Mouse (Mus musculus) monocyte, adult 2 months (primary cell): Measurements from ENCODE around the gene Gm5148.

ENCODE experiments used
- DNase-seq, 2 experiments: peaks; one replicate each; pipeline ENCODE4 v3.0.0; 2022; ENCODE audit warnings: low spot score in 2 of 2, low read depth in 1 of 2

Gene Gm5148

DNA sequence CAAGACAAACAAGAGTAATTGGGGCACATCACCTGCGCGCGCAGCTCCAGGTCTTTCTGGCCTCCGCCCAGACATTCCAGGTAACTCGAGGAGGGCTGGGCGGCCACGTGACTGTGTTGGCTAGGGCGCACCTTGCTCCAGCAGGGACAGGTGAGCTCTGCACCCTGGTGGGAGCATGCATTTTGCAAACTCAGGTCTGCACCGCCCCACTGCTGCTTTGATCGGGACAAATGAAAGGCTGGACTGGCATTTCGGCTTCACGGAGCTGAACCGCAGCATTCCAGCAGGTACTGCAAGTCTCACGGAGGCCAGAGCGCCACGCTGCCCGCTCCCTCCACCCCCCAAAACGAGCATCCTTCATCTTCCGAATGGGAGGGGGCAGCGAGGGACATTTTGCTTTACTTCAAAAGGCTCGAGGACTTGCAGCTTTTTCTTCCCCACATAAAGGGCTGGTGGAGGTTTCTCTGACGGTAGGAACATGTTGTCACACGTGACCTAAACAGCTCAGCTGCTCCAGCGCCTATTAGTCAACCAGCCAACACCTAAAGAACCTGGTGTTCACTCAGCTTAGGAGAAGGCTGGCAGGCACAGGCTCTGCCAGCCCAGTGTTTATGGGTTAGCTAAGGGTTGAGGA lies at the start of gene Gm5148:
Gene Gm5148, minus strand, starts transcription at position 320 of the 634 bp plus-strand sequence.
- no peak for DNase-seq

DNA sequence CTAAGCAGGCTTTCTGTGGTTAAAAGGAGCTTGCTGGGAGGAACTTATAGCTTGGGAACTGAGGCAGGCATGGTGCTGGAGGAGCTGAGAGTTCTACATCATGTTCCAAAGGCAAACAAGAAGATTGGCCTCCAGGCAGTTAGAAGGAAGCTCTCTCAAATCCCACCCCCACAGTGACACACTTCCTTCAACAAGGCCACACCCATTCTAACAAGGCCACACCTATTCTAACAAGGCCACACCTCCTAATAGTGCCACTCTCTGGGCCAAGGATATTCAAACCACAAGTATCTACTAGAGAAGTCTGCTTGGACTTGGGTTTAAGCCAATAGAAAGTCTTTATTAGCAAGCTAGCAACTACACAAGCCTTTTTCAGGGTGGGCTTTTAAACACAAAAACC lies 46.7 kb upstream of the Gm5148 start:
- no peak for DNase-seq

DNA sequence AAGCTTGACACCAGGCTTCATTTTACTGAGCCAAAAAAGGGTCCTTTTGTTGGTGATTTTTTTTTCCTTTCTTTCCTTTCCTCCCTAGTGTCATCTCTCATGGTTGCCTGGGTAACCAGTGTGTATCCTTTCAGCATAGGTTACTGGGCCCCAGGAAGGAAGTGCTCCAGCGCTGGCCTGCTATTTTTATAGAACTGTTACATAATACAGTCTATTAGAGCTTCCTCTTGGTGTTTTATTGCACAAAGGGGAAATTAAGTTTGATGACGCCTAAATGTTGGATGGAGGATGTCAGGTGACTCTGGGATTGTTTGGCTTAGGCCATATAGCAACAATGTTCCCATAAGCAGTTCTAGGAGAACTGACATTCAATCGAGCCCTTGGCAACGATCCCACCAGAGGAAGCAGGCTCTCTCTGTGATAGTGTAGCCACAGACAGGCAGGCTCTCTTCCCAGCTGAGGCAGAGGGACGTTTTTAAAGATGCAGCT lies 45.0 kb upstream of the Gm5148 start:
- DNase-seq: peak; percentile 59 to 61

- no peak for DNase-seq
Observed at GRCm38 (mm10) chr3:37767147-37768015, 43.1 kb upstream of the Gm5148 start.

DNA sequence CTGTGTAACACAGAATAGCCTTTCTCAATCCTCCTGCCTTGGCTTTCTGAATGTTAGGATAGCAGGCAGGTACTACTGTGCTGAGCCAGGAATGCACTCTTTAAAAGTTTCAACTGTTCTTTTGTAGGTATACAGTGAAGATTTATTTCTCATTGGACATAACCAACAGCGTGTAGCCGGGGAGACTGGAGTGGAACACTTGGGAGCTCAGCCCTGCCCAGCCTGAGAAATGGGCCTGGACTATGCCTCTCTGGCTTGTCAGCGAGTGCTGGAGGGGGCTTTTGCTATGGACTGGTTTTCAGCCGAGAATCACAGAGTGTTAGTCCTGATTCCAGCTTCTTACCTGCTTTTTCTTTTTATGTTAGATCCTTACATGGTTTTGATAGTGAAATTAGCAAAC lies 42.3 kb upstream of the Gm5148 start:
- DNase-seq: no peak

GRCm38 (mm10) chr3:37765971-37766370 lies 41.7 kb upstream of the Gm5148 start:
- DNase-seq: no peak

GRCm38 (mm10) chr3:37765275-37765674 lies 41.0 kb upstream of the Gm5148 start:
- no peak for DNase-seq

- DNase-seq: no peak
Observed at GRCm38 (mm10) chr3:37762303-37762702, 38.0 kb upstream of the Gm5148 start.

DNA sequence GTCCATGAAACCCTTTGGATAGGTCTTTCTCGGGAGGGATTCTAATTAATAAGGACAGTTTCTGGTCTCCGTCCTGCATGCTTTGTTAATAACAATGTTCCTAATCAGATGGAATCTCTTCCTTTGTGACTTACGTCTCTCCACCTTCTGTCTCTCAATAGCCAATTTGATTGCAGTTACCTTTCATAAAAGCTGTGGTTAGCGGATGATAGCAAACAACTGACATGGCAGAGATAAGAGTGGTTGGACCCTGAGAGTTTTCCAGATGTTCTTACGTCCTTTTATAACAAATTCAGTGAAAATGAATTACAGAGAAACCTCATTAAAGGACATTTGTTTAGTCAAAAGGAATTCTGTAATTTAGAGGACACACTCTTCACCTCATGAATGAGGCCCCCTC lies 37.5 kb upstream of the Gm5148 start:
- DNase-seq: no peak

DNA sequence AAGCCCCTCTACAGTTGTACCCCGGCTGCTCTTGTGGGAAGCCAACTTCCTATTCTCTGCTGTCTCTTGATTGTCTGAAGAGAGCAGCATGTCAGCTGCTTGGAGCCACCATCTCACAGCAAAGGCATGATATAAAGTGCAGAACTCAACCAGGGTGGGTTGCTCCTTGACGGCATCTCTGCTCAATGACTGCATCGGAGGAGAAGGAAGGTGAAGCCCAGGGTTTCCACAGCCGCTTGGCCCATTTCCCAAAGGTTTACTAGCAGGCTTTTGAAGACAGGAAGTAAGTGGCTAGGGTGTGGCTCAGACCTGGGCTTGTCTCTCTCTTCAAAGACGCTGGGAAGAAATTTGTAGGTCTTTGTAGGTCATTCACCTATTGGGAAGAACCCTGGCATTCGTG lies 36.6 kb upstream of the Gm5148 start:
- DNase-seq: no peak

DNA sequence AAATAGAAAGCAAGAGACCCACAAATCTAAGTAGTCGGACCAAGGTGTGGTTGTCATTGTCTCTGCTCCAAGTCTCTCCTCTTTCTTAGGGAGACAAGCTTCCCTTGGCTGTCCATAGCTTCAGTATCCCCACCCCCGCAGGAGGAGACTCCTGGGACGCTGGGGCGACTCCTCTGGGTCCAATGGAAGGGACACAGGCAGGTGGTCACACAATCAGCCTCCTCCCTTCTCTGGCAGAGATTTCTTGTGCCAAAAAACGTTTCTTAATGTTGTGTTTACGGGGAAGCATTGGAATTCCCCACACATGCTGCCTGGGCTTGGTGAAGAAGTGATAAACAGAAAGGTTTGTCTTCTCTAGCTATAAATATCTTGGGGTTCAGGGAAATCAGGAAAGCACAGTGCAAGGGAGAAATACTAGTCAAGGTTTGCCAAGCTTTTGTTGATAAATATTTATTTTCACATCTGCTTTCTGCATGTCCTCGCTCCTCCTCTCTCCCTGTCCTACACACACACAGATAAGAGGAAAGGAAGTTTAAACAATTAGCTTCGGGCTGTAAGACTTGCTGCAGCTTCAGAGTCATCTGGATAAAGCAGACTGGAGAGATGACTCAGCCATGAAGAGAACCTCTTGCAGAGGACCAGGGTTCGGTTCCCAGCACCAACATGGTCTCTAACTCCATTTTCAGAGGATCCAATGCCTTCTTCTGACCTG lies 34.5 kb upstream of the Gm5148 start:
- no peak for DNase-seq

GRCm38 (mm10) chr3:37758124-37758523 lies 33.8 kb upstream of the Gm5148 start:
- no peak for DNase-seq

GRCm38 (mm10) chr3:37757613-37758012 lies 33.3 kb upstream of the Gm5148 start:
- DNase-seq: no peak

GRCm38 (mm10) chr3:37756005-37756404 lies 31.7 kb upstream of the Gm5148 start:
- no peak for DNase-seq

GRCm38 (mm10) chr3:37754639-37755038 lies 30.3 kb upstream of the Gm5148 start:
- DNase-seq: no peak

- DNase-seq: no peak
Observed at GRCm38 (mm10) chr3:37753148-37753547, 28.9 kb upstream of the Gm5148 start.

DNA sequence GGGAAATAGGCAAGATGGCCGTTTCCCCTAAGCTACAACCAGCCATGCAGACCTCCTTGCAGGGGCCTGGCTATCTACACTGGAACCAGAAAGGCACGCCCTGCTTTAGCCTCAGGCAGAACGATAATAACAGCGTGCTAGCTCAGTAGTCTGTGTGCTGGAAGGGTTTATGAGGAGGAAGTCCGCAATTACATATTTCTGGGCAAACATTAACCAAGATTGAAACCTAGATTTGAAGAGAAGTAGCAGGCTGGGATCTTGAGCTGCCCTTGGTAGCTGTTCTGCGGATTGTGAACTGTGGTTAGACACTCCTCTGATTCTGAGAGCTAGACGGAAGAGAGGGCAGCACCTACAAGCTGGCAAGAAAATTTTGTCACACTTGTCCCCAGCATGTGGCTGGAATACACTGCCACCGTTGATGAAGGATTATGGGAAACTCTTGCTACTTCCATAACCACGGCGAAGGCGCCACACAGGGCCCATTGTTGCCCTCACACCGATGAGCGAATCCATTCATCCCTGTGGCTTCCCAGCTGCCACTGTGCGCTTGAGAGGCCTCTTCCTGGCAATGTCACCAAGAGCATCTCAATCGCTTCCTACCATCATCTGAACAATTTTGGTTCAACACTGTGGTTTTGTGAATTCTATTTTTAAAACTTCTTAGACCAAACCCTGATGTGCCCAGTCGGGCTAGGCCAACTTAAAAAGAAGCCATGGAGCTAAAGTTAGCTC lies 23.9 kb upstream of the Gm5148 start:
- DNase-seq: peak in 1 of 2 experiments; percentile 31

DNA sequence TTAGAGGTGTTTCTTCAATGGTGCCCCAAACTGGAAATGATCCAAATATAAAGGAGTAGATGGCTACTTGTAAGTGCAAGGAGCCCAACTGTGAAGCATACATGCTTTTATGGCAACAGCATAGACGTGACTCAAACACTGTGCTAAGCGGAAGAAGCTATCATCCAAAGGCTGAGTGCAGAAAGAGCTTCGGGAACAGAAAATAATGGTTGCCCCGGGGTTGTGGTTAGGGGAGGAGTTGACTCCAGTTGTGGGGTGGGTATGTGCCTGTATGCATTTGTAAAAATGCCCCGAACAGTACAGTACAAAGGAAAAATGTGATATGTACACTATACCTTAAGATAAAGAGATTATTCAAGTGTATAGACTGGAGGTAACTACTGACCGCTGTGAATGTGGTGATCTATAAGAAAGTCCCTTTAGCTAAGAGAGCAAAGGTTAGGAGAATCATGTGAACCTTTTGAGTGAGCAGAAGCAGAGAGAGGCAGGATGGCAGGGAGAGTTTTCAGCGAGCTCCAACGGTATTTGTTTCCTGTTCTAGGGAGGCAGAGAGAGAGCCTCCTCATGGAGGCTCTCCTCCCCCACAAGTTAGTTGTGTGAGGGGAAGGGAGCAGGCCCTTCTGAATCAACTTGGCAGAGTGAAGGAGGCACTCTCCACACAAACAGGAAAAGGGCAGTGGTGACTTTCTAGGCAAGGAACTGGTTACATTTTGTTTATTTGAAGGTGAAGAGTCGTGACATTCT lies 23.1 kb upstream of the Gm5148 start:
- DNase-seq: no peak

DNA sequence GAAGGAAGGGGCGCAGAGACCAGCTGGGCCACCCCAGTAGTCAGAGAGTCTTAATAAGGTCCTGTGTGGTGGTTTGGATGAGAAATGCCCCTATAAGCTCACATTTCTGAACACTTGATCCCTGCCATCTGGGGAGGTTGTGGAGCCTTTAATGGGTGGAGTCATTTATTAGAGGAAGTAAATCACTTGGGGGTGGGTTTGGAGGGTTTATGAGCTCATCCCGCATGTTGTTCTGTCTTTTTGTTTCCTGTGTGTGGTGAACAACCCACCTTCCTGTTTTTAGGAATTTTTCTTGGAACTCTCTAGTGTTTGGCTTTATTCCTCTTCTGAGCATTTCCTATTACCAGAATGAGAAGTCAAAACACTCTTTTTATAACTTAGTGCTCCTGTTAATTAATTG lies 19.8 kb upstream of the Gm5148 start:
- no peak for DNase-seq

- DNase-seq: no peak
Observed at GRCm38 (mm10) chr3:37739996-37740395, 15.7 kb upstream of the Gm5148 start.
